Mouse (Mus musculus) mature B cell (primary cell): ENCODE measurements around the gene Myo5c.

Source experiments
- in situ Hi-C: fragments of 300-500 bp; cut with MboI; formaldehyde crosslinking; loops from 2 replicates; pipeline ENCODE4 v1.14.3; 2019

Myo5c gene

GRCm38 (mm10) chr9:75328047-75328446 lies 96.2 kb downstream of the Myo5c start:
- in situ Hi-C loops: no loop called here

- in situ Hi-C loops: no loop called here
Measured at GRCm38 (mm10) chr9:75330821-75331220, 99.0 kb downstream of the Myo5c start.

- in situ Hi-C loops: no loop called here
Measured at GRCm38 (mm10) chr9:75334440-75334839, 102.6 kb downstream of the Myo5c start.

GRCm38 (mm10) chr9:75338016-75338415 lies 106.2 kb downstream of the Myo5c start:
- in situ Hi-C loops: no loop called here

DNA sequence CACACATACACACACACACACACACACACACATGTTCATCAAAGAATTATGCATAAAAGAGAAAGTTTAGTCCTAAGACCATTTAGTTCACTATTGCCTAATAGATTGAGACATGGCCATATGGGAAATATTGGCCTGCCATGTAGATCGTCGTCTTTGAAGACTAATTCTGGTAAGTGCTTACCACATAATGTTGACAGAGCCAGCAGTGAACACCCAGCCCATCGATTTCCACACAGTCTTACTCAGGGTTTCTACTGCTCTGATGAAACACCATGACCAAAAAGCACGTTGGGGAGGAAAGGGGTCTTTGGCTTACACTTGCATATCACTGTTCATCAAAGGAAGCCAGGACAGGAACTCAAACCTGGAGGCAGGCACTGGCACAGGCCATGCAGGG lies 110.6 kb downstream of the Myo5c start:
- in situ Hi-C loops: no loop called here

DNA sequence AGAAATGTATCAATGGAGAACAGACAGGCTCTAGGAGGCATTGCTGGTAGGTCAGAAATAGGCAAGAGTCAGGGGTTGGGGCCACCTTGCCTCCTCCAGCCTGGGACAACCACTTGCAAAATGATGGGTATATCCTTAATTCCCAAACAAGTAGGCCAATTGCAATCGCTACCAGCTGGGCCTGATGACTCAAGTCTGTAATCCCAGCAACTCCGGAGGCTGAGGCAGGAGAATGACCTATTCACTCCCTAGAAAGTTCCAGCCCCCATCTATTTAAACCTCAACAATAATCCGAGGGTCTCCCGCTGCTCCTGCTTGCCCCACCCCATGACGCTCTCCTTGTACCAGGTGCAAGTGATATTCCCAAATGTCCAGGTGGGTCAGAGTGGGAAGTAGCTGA lies 115.6 kb downstream of the Myo5c start, which contains the start of gene Bcl2l10:
Gene Bcl2l10 (plus strand): TSS at position 301 of the 400 bp plus-strand sequence.
- in situ Hi-C loops: no loop called here

- in situ Hi-C loops: no loop called here
Measured at GRCm38 (mm10) chr9:75348066-75348465, 116.2 kb downstream of the Myo5c start.

DNA sequence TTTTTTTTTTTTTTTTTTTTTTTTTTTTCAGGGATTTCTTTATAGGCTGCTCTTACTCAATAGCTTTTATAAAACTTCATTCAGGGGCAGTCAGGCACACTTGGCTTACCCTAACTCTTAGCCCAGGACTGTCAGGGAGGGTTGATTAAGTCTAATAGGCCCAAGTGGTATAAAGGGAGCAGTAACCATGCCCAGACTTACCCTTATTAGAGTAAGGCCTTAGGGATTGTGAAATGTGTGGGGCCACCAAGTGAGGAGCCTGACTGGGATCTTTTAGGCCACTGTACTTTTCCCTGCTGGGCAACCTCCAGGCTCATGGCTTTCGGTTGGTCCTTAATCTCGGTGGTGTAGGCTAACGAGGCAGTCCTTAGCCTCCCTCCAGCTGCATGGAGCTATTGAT lies 116.8 kb downstream of the Myo5c start:
- in situ Hi-C loops: no loop called here

DNA sequence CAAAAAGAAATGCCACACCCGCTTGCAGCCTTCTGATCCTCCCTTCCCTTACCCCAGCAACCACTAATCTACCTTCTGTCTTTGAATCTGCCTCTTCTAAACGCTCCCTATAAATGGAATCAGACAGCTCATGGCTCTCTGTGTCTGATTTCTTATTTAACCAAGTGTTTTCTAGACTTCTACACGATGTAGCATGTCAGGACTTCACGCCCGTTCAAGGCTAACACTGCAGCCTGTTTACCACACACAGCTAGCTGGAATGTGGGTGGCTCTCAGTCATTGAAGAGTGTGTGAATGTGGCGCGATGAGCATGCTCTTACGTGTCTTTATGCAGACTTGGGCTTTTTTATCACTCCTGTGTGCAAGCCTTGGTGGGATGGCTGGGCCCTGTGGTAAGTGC lies 121.3 kb downstream of the Myo5c start:
- in situ Hi-C loops: no loop called here
